Mouse (Mus musculus): ENCODE measurements around the gene Lrrc2. TPM values are rescaled to one million over a fixed set of nuclear protein-coding genes. Genes with fewer than 3 reads are reported as not detected.

The Lrrc2 gene
- not detected for total RNA-seq (2023)

DNA sequence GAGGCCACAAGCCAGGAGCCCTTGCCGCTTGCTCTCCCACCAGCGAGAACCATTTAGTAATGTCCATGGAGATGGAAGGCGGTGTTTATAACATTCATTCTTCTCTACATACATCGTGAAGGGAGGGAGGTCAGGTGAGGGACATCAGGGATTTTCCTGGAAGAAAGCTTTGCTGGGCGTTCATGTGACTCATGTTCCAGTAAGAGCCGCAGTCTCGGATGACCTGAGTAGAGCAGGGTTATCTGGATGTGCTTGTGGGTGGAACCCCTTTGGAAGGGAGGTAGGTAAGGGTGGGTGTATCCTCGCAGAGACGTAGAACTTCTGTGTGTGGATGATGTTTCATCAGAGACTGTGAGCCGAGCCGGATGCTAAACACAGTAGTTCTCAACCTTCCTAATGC lies at the start of gene Lrrc2:
TSS of gene Lrrc2 (plus strand) at position 149 of the 400 bp plus-strand sequence.

DNA sequence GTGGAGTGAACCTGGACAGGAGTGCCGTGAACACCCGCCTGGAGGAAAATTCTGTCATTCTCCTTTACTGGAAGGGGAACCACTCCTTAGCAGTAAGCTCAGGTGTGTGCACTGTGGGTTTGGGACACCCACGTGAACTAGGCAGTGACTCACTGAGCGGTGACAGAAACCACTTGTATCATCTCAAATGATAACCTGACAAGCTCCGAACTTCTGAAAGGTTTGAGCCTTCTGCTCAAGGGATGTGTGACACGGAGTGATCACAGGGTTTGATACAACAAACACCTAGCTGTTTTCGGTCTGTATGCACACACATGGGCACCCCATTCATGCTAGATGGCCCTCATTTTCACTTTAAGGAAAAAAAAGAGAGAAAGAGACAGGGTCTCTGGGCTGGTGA lies 34.6 kb upstream of the Lrrc2 start, which contains the start of gene Fam240a:
TSS of gene Fam240a (minus strand) at position 76 of the 400 bp plus-strand sequence.

DNA sequence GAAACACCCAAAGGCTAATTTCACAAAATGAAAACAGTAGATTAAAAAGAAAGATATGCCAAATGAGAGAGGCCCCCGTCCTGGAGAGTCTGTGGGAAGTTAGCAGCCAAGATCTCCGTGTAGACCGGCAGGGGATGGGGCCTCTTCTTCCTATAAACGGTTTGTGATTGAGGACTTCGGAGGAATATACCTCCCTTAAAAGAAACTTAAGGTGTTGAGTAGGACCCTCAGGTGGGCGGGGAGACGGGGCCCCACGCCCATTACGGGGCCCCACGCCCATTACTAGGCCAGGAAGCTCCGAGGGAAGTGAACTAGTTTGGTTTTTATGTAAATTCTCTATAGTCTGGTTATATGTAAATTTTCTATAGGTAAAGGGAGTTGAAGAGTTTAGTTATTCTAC lies 5.4 kb upstream of the Lrrc2 start, which contains the start of gene Tdgf1:
TSS of gene Tdgf1 (minus strand) at position 233 of the 400 bp plus-strand sequence.

DNA sequence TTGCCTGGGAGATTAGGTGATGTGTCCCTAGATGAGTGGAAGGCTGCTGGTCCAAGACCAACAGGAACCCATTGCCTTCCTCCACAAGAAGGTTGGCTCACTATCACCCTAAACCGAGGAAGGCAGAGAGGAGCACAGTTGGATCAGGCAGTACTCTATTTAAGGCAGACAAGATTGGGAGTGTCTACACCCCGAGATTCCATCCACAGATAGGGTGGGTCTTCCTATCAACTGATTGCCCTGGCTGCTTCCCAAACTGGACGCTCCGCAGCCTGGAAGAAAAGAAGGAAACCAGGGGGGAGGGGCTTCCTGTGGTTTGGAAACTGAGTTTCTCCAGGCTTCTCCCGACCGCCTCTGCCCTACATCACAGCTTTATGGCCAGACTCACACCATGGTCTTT lies 38.9 kb downstream of the Lrrc2 start, which contains the start of gene Rtp3:
TSS of gene Rtp3 (minus strand) at position 380 of the 400 bp plus-strand sequence.

GRCm38 (mm10) chr9:111019022-111019421 lies 67.7 kb downstream of the Lrrc2 start, which contains the start of gene Ltf:
Gene Ltf, plus strand, starts transcription at chr9:111019271.

Other genes with a start within 250 kb of the Lrrc2 start
- not detected for gene Myl3, start 209.7 kb upstream of the Lrrc2 start, total RNA-seq (2023)
- gene Pth1r, start 204.4 kb upstream of the Lrrc2 start, total RNA-seq (2023): not detected
- gene Prss42, start 153.4 kb upstream of the Lrrc2 start, total RNA-seq (2023): not detected
- not detected for gene Prss44, start 137.6 kb upstream of the Lrrc2 start, total RNA-seq (2023)
- not detected for gene Prss43, start 124.9 kb upstream of the Lrrc2 start, total RNA-seq (2023)
- gene Prss45, start 117.0 kb upstream of the Lrrc2 start, total RNA-seq (2023): not detected
- gene Prss46, start 107.0 kb upstream of the Lrrc2 start, total RNA-seq (2023): not detected
- not detected for gene Prss50, start 93.6 kb upstream of the Lrrc2 start, total RNA-seq (2023)
- gene Als2cl, start 71.7 kb upstream of the Lrrc2 start, total RNA-seq (2023): 375 TPM
- gene Tmie, start 71.4 kb upstream of the Lrrc2 start, total RNA-seq (2023): 17.3 TPM
- 2.2 TPM for gene Fam240a, start 34.7 kb upstream of the Lrrc2 start, total RNA-seq (2023)
- gene Tdgf1, start 5.4 kb upstream of the Lrrc2 start, total RNA-seq (2023): 2.1 TPM
- gene Rtp3, start 39.0 kb downstream of the Lrrc2 start, total RNA-seq (2023): not detected
- 2.4 TPM for gene Ltf, start 67.7 kb downstream of the Lrrc2 start, total RNA-seq (2023)
- 5.2 TPM for gene Ccrl2, start 106.0 kb downstream of the Lrrc2 start, total RNA-seq (2023)
- 32.1 TPM for gene Lrrfip2, start 166.0 kb downstream of the Lrrc2 start, total RNA-seq (2023)

Data from CD4-positive naive resting alpha-beta T cell, adult 76 days (primary cell).